Mouse (Mus musculus) testis, adult 2 months (tissue): ENCODE results near the gene Vkorc1l1. TPM values are rescaled to one million over a fixed set of nuclear protein-coding genes. Genes with fewer than 3 reads are reported as not detected.
A peak's percentile ranks its signal among the peaks of the same experiment; 100 is the strongest.

Experiments
- H3K27ac ChIP-seq: fragments of 200-500 bp; 2 replicates; pipeline ENCODE4 v1.5.1; 2012; ENCODE audit warnings: low read depth, low read length; ENCODE audit not compliant: control insufficient read depth, insufficient read depth
- H3K27me3 ChIP-seq: fragments of 200-500 bp; 2 replicates; pipeline ENCODE4 v1.6.1; 2012; ENCODE audit warnings: mild to moderate bottlenecking, low read length, moderate library complexity; ENCODE audit not compliant: control insufficient read depth, insufficient read depth
- H3K36me3 ChIP-seq: fragments of 200-500 bp; 2 replicates; pipeline ENCODE4 v1.6.1; 2012; ENCODE audit warnings: mild to moderate bottlenecking, low read length; ENCODE audit not compliant: control insufficient read depth, insufficient read depth
- H3K4me1 ChIP-seq: fragments of 200-500 bp; 2 replicates; pipeline ENCODE4 v1.6.1; 2012; ENCODE audit warnings: low read length; ENCODE audit not compliant: control insufficient read depth, insufficient read depth
- H3K4me3 ChIP-seq: fragments of 200-500 bp; 2 replicates; pipeline ENCODE4 v1.5.1; 2012; ENCODE audit warnings: low read depth, mild to moderate bottlenecking, low read length, moderate library complexity, mixed read lengths; ENCODE audit not compliant: control insufficient read depth
- CTCF ChIP-seq: fragments of 200-500 bp; IDR thresholded peaks from 2 replicates; pipeline ENCODE4 v1.5.1; 2012; ENCODE audit warnings: low read depth, mild to moderate bottlenecking, inconsistent platforms, low read length, moderate library complexity; ENCODE audit not compliant: control insufficient read depth, insufficient read depth, insufficient replicate concordance
- POLR2A ChIP-seq: fragments of 200-500 bp; IDR thresholded peaks from 2 replicates; pipeline ENCODE4 v1.6.1; 2012; ENCODE audit warnings: low read depth, mild to moderate bottlenecking, inconsistent platforms, low read length, moderate library complexity; ENCODE audit not compliant: control insufficient read depth
- polyA plus RNA-seq: library from polyadenylated mRNA; depleted of rRNA; stranded (reverse); fragments of >200 nt; gene quantifications from 2 replicates; pipeline ENCODE4 v1.2.3, GENCODE M21; 2012

The Vkorc1l1 gene
- polyA plus RNA-seq, 1 experiment, result 19.9 TPM

- Histone ChIP-seq H3K4me1 (peaks cover 17% of the 10 kb centered on the region), H3K36me3 (no peaks in the 10 kb centered on the region), H3K27me3 (0 out of 2 replicates have a peak, but pooled peaks cover 3% of the 10 kb centered on the region), H3K27ac (peak within 1 kb of the TSS; percentile 75), H3K4me3 (peak within 1 kb of the TSS; percentile 95)
- TF ChIP-seq POLR2A (peak; percentile 32), CTCF (no peak)
These were observed 60.8 kb downstream of the Vkorc1l1 start, which contains the start of gene Gusb for GRCm38 (mm10) chr5:130002301-130003146. Gene Gusb, minus strand, starts transcription at chr5:130003049.

GRCm38 (mm10) chr5:130003229-130003628, 61.5 kb downstream of the Vkorc1l1 start:
- TF ChIP-seq POLR2A (no peak), CTCF (no peak)
- Histone ChIP-seq H3K27me3 (0 out of 2 replicates have a peak, but pooled peaks cover 3% of the 10 kb centered on the region), H3K4me1 (peaks cover 13% of the 10 kb centered on the region), H3K4me3 (peak overlapping the region; percentile 95), H3K36me3 (no peaks in the 10 kb centered on the region), H3K27ac (peak overlapping the region; percentile 75)

- H3K27me3 ChIP-seq, result 0 out of 2 replicates have a peak, but pooled peaks cover 3% of the 10 kb centered on the region
- H3K4me3 ChIP-seq, result no peak overlapping the region
- H3K4me1 ChIP-seq, result peaks cover 10% of the 10 kb centered on the region
- TF ChIP-seq POLR2A, result no peak
- TF ChIP-seq CTCF, result no peak
- H3K27ac ChIP-seq, result no peak overlapping the region
- no peaks in the 10 kb centered on the region for H3K36me3 ChIP-seq
These were observed 65.6 kb downstream of the Vkorc1l1 start for GRCm38 (mm10) chr5:130007344-130007743.

GRCm38 (mm10) chr5:130008034-130008590, 66.3 kb downstream of the Vkorc1l1 start:
- Histone ChIP-seq H3K27me3 (0 out of 2 replicates have a peak, but pooled peaks cover under 1% of the 10 kb centered on the region), H3K4me3 (no peak overlapping the region), H3K27ac (no peak overlapping the region), H3K4me1 (peaks cover 3% of the 10 kb centered on the region), H3K36me3 (no peaks in the 10 kb centered on the region)
- no peak for TF ChIP-seq CTCF

GRCm38 (mm10) chr5:130009784-130010183, 68.0 kb downstream of the Vkorc1l1 start:
- Histone ChIP-seq H3K4me1 (no peaks in the 10 kb centered on the region), H3K4me3 (no peak overlapping the region), H3K36me3 (no peaks in the 10 kb centered on the region), H3K27ac (no peak overlapping the region), H3K27me3 (no peaks in the 10 kb centered on the region)
- no peak for TF ChIP-seq POLR2A
- no peak for TF ChIP-seq CTCF

GRCm38 (mm10) chr5:130010961-130011360, 69.2 kb downstream of the Vkorc1l1 start:
- no peaks in the 10 kb centered on the region for H3K36me3 ChIP-seq
- no peak overlapping the region for H3K4me3 ChIP-seq
- no peaks in the 10 kb centered on the region for H3K4me1 ChIP-seq
- no peaks in the 10 kb centered on the region for H3K27me3 ChIP-seq
- TF ChIP-seq CTCF, result peak; percentile 83
- no peak for TF ChIP-seq POLR2A
- no peak overlapping the region for H3K27ac ChIP-seq

- Histone ChIP-seq H3K36me3 (no peaks in the 10 kb centered on the region; the same call in 1 of the 2 replicates), H3K27me3 (no peaks in the 10 kb centered on the region), H3K4me1 (no peaks in the 10 kb centered on the region; the same call in 1 of the 2 replicates), H3K27ac (no peak overlapping the region), H3K4me3 (no peak overlapping the region)
- TF ChIP-seq POLR2A (no peak), CTCF (peak; percentile 61; the same call in 1 of the 2 replicates)
These were observed 73.3 kb downstream of the Vkorc1l1 start for GRCm38 (mm10) chr5:130015104-130015503.
